Mouse (Mus musculus) hindbrain, embryonic 14.5 days (tissue): Measurements from ENCODE around the gene 4933430I17Rik. TPM values are rescaled to one million over a fixed set of nuclear protein-coding genes. Genes with fewer than 3 reads are reported as not detected.
"Not testable (repeated sequence)": the region's sequence is repeated elsewhere in the genome, so short reads cannot be mapped to it uniquely, and the experiment has no call there.

ENCODE experiments used
- ATAC-seq: fragments of 200-750 bp; cut with Nextera tagmentation; 2 replicates; pipeline ENCODE4 v1.8.0; 2017; ENCODE audit warnings: moderate number of reproducible peaks, mild to moderate bottlenecking, moderate TSS enrichment, moderate library complexity; ENCODE audit not compliant: low FRiP score
- DNase-seq: peaks from one replicate; pipeline ENCODE4 v3.0.0-alpha.2; 2015; ENCODE audit warnings: low spot score
- H3K27ac ChIP-seq: fragments of 300-500 bp; sonication (generic); 2 replicates; pipeline ENCODE4 v1.5.1; 2014; ENCODE audit warnings: mild to moderate bottlenecking, moderate library complexity
- H3K27me3 ChIP-seq: fragments of 300-500 bp; sonication (generic); 2 replicates; pipeline ENCODE4 v1.6.1; 2014; ENCODE audit warnings: mild to moderate bottlenecking, low read length, mixed read lengths; ENCODE audit not compliant: control insufficient read depth, insufficient read depth
- H3K36me3 ChIP-seq: fragments of 300-500 bp; sonication (generic); replicated peaks from 2 replicates; pipeline ENCODE4 v1.6.1; 2014; ENCODE audit not compliant: control insufficient read depth, insufficient read depth
- H3K4me1 ChIP-seq: fragments of 300-500 bp; sonication (generic); replicated peaks from 2 replicates; pipeline ENCODE4 v1.6.1; 2014; ENCODE audit warnings: antibody characterized with exemption, low read length, mixed read lengths; ENCODE audit not compliant: control insufficient read depth, insufficient read depth
- H3K4me2 ChIP-seq: fragments of 300-500 bp; sonication (generic); replicated peaks from 2 replicates; pipeline ENCODE4 v1.6.1; 2014; ENCODE audit warnings: mild to moderate bottlenecking, moderate library complexity
- H3K4me3 ChIP-seq: fragments of 300-500 bp; sonication (generic); replicated peaks from 2 replicates; pipeline ENCODE4 v1.5.1; 2014; ENCODE audit warnings: mild to moderate bottlenecking, low read length
- H3K9ac ChIP-seq: fragments of 300-500 bp; sonication (generic); 2 replicates; pipeline ENCODE4 v1.6.1; 2014
- H3K9me3 ChIP-seq: fragments of 300-500 bp; sonication (generic); 2 replicates; pipeline ENCODE4 v1.6.1; 2016; ENCODE audit warnings: low read length; ENCODE audit not compliant: control insufficient read depth
- WGBS: fragments of 180-500 bp; shearing (Covaris S2); extraction: QIAGEN DNeasy Blood & Tissue Kit; methylation state at CpG from one replicate; pipeline ENCODE4 v1.1.7; 2014; 5-methylcytosine and 5-hydroxymethylcytosine counted together
- polyA plus RNA-seq: library from polyadenylated mRNA; unstranded; fragments of >200 nt; fragmentation: Nextera tagmentation; extraction: Ambion mirVana; gene quantifications from 2 replicates; pipeline ENCODE4 v1.2.1, GENCODE M21; 2014

The 4933430I17Rik gene
- polyA plus RNA-seq, 1 experiment from 2014 or later = 0.24 TPM

- DNase-seq = peak; percentile 80
- no peaks in the 10 kb centered on the region for H3K36me3 ChIP-seq
- peak; percentile 91 for ATAC-seq
- whole genome bisulfite sequencing = 16% methylated on average over 18 of the region's 18 CpGs
- H3K4me3 ChIP-seq = peak overlapping the region; percentile 47
- H3K4me2 ChIP-seq = peak overlapping the region; percentile 95
- H3K9ac ChIP-seq = peak overlapping the region; percentile 65
- no peaks in the 10 kb centered on the region for H3K27me3 ChIP-seq
- peak overlapping the region; percentile 83 for H3K27ac ChIP-seq
- H3K9me3 ChIP-seq = no peaks in the 10 kb centered on the region
- H3K4me1 ChIP-seq = peaks cover 30% of the 10 kb centered on the region
Measured at GRCm38 (mm10) chr4:62582365-62583264, 57.4 kb downstream of the 4933430I17Rik start.

DNA sequence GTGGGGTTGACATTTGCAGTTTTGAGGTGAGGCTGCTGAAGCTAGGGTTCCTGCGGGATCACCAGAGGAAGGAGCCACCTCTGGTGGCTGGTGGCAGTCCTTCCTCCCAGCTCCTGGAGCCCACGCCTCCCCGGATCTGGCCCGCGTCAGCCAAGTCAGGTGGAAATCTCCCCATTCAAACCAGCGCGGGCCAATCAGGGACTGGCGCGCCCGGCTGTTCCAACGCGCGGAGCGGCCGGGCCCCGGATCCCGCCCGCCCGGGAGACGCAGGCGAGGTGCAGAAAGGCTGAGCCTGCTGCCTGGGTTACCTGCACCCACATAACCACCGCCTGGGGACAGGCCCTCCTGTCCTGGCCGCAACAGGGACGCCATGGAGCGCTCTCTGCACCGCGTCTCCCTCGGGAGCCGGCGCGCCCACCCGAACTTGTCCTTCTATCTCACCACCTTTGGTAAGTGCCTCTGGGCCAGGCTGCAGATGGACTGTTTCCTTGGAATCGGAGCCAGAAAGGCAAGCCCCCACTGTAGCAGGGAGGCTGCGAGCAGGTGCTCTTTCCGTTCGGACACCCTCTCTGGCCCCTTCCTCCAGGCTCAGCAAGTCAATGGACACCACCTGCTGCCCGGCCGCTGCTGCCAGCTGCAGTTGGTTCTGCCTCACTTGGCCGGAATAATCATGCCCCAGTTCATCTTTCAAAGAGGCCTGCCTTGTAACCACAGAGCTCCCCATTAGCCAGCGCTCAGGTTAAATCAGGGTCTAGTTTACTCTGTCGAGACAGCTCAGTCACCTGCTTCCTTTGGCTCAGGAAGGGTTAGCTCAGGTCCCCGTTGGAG lies 58.3 kb downstream of the 4933430I17Rik start:
- DNase-seq (peak; percentile 70), ATAC-seq (peak; percentile 76)
- Histone ChIP-seq H3K4me1 (peaks cover 30% of the 10 kb centered on the region), H3K27me3 (no peaks in the 10 kb centered on the region), H3K4me3 (peak overlapping the region; percentile 47), H3K36me3 (no peaks in the 10 kb centered on the region), H3K9me3 (no peaks in the 10 kb centered on the region), H3K4me2 (peak overlapping the region; percentile 95), H3K9ac (peak overlapping the region; percentile 65), H3K27ac (peak overlapping the region; percentile 83)
- 2% methylated on average over 42 of the region's 42 CpGs for WGBS

DNA sequence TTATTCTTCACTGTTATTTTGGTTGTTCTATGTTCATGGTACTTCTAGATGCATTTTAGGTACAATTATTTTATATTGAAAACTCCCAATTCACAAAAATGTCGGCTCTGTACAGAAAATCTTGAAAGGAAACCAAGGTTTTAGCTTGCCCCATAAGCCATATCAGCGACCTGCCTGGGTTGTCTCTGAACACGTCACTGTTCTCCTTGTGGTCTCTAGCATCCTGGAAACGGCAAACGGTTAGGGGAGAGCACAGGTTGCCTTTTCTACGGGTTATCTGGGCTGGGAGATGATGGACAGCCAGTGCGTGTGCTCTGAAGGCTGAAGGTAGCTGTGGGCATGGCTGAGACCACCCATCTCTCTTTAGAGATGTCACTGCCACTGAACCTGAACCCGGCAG lies 61.9 kb downstream of the 4933430I17Rik start:
- WGBS = 89% methylated on average over 8 of the region's 8 CpGs
- Histone ChIP-seq H3K4me3 (no peak overlapping the region), H3K9ac (no peak overlapping the region), H3K9me3 (no peaks in the 10 kb centered on the region), H3K27ac (no peak overlapping the region), H3K4me1 (peaks cover 25% of the 10 kb centered on the region), H3K27me3 (no peaks in the 10 kb centered on the region), H3K4me2 (no peak overlapping the region), H3K36me3 (no peaks in the 10 kb centered on the region)
- DNase-seq (no peak), ATAC-seq (no peak)

GRCm38 (mm10) chr4:62590878-62591277 lies 65.7 kb downstream of the 4933430I17Rik start:
- H3K4me1 ChIP-seq = no peaks in the 10 kb centered on the region
- ATAC-seq = no peak
- no peak overlapping the region for H3K4me2 ChIP-seq
- H3K27ac ChIP-seq = no peak overlapping the region
- no peak for DNase-seq
- WGBS = 77% methylated on average over 1 of the region's 1 CpGs
- H3K9ac ChIP-seq = no peak overlapping the region
- no peaks in the 10 kb centered on the region for H3K9me3 ChIP-seq
- no peak overlapping the region for H3K4me3 ChIP-seq
- H3K36me3 ChIP-seq = no peaks in the 10 kb centered on the region
- H3K27me3 ChIP-seq = no peaks in the 10 kb centered on the region

- Histone ChIP-seq H3K27me3 (no peaks in the 10 kb centered on the region), H3K9ac (no peak overlapping the region), H3K27ac (no peak overlapping the region), H3K9me3 (no peaks in the 10 kb centered on the region), H3K4me2 (no peak overlapping the region), H3K4me1 (no peaks in the 10 kb centered on the region), H3K4me3 (no peak overlapping the region), H3K36me3 (no peaks in the 10 kb centered on the region)
- ATAC-seq (no peak), DNase-seq (no peak)
- 9% methylated on average over 11 of the region's 11 CpGs for WGBS
Measured at GRCm38 (mm10) chr4:62591326-62591725, 66.2 kb downstream of the 4933430I17Rik start.

- not testable (repeated sequence) for H3K4me3 ChIP-seq, H3K27me3 ChIP-seq, H3K9ac ChIP-seq, H3K27ac ChIP-seq, H3K9me3 ChIP-seq, H3K36me3 ChIP-seq, ATAC-seq, H3K4me2 ChIP-seq, DNase-seq, H3K4me1 ChIP-seq
- WGBS = 93% methylated on average over 24 of the region's 24 CpGs
Measured at GRCm38 (mm10) chr4:62593546-62594240, 68.5 kb downstream of the 4933430I17Rik start.

DNA sequence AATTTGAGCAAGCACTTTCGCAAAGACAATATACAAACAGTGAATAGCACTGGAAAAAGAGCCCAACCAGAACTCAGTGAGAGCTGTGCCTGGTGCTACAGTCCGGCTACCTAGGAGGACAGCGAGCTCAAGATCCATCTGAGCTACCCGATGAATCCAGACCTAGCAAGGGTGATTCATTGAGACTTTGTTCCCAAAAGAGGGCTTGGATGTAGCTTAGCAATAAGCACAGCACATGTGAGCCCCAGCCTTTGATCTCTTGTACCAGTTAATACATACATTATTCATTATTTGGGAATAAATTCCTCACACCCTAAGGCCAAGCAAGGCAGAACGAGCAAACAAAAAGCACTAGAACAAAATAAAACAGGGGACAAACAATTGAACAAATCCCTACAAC lies 69.3 kb downstream of the 4933430I17Rik start:
- Histone ChIP-seq H3K4me2 (no peak overlapping the region), H3K27ac (no peak overlapping the region), H3K9me3 (no peaks in the 10 kb centered on the region), H3K27me3 (no peaks in the 10 kb centered on the region), H3K9ac (no peak overlapping the region), H3K4me3 (no peak overlapping the region), H3K4me1 (no peaks in the 10 kb centered on the region), H3K36me3 (no peaks in the 10 kb centered on the region)
- 51% methylated on average over 5 of the region's 5 CpGs for WGBS
- ATAC-seq (no peak), DNase-seq (no peak)

GRCm38 (mm10) chr4:62596051-62596450 lies 70.9 kb downstream of the 4933430I17Rik start:
- no peaks in the 10 kb centered on the region for H3K4me1 ChIP-seq
- no peaks in the 10 kb centered on the region for H3K9me3 ChIP-seq
- WGBS = 70% methylated on average over 5 of the region's 5 CpGs
- H3K27ac ChIP-seq = no peak overlapping the region
- H3K27me3 ChIP-seq = no peaks in the 10 kb centered on the region
- no peak overlapping the region for H3K9ac ChIP-seq
- no peak overlapping the region for H3K4me2 ChIP-seq
- DNase-seq (no peak), ATAC-seq (no peak)
- no peak overlapping the region for H3K4me3 ChIP-seq
- no peaks in the 10 kb centered on the region for H3K36me3 ChIP-seq
